Mouse (Mus musculus) ES-Bruce4 (cell line): Measurements from ENCODE around the gene Ift46.

Experiments
- CTCF ChIP-seq: IDR thresholded peaks from one replicate; pipeline ENCODE4 v1.8.1; 2011; ENCODE audit warnings: low read depth, low read length
- EP300 ChIP-seq: IDR thresholded peaks from 2 replicates; pipeline ENCODE4 v1.6.1; 2011; ENCODE audit warnings: low read depth, low read length; ENCODE audit not compliant: insufficient read depth

- no peak for TF ChIP-seq CTCF
- TF ChIP-seq EP300, result no peak
These were observed 19.2 kb upstream of the Ift46 start for GRCm38 (mm10) chr9:44748473-44748872.
